Comparison of ENCODE assay signal across 9 mouse cellular contexts in the genomic region with DNA sequence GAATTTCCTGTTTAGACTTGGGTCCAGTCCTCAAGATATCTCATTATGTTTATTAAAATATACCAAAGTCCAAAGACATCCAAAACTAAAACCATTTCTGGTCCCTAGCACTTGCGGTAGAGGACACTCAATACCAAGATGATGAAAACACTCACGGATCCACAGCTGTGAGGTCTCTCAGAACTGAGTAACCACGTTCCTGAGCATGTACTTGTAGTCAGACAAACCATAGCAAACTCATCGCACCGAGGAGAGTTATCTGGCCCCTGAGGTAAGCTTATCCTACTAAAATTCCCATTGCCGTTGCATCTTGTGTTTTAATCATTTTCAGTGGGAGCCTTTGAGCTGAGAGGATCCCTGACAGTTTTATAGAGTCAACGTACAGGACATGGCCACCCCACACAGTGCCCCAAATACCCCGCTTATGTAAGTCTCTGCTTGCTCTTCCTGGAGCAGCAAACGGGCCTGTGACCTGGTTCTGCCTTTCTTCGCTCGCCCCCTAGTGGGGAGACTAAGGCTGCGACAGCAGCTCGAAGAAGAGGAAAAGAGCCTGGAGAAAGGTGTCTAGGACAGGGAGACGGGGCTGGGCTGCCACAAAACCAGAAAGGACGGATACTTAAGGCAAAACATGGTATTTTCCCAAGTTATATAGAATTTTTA.
DNase-seq lines count a peak whose midpoint lies in the region; ATAC-seq and TF ChIP-seq lines count a peak whose summit lies in the region.
"Had no signal": no experiment of that assay in that cellular context is flagged by ENCODE, and none has a peak within 500 bp of the region (broad histone marks: within the 10 kb centered on the region; RNA-seq: fewer than 3 reads in every experiment).

No protein-coding gene starts in this region.

- no peak overlapping the region for H3K9ac ChIP-seq in ES-Bruce4 (ENCODE audit: low read depth, poor library complexity, severe bottlenecking)
- H3K9ac ChIP-seq in forebrain, embryonic 12.5 days: no peak overlapping the region
- H3K9ac ChIP-seq: limb, embryonic 15.5 days had no signal

- no peak for TF ChIP-seq POLR2A in ES-Bruce4 (IDR thresholded peaks at IDR 0.05; ENCODE audit: insufficient read depth, low read length)

- 26% methylated on average over 15 of the region's 15 CpGs for WGBS in forebrain, embryonic 12.5 days

- peak; percentile 93 for TF ChIP-seq CTCF in ES-Bruce4 (IDR thresholded peaks at IDR 0.05; ENCODE audit: low read depth, low read length)

- H3K4me3 ChIP-seq in ES-Bruce4 (ENCODE audit: low read depth, low read length): no peak overlapping the region
- no peak overlapping the region for H3K4me3 ChIP-seq in forebrain, embryonic 12.5 days (replicated peaks)
- H3K4me3 ChIP-seq: limb, embryonic 15.5 days had no signal

- no peaks in the 10 kb centered on the region for H3K4me1 ChIP-seq in ES-Bruce4 (ENCODE audit: control insufficient read depth, insufficient read depth, low read length)
- peaks cover 12% of the 10 kb centered on the region for H3K4me1 ChIP-seq in forebrain, embryonic 12.5 days

- DNase-seq in brain, embryonic 18.5 days (ENCODE audit: low read depth, low spot score): peak; percentile 50
- DNase-seq in layer of hippocampus, adult 8-10 months (ENCODE audit: low spot score in 2 of 2): peak; percentile 86 to 89
- DNase-seq in lung, postnatal 10 days: peak; percentile 90
- peak; percentile 63 for DNase-seq in retina, adult 2 months (ENCODE audit: low read depth, low spot score)
- DNase-seq in urinary bladder, adult 18-20 months (ENCODE audit: low spot score in 2 of 2): peak; percentile 60 to 68

- H3K9me3 ChIP-seq in ES-Bruce4 (replicated peaks; ENCODE audit: control insufficient read depth, insufficient read depth, low read length, poor library complexity, severe bottlenecking): no peaks in the 10 kb centered on the region
- H3K9me3 ChIP-seq in forebrain, embryonic 12.5 days: no peaks in the 10 kb centered on the region

- TF ChIP-seq EP300 in ES-Bruce4 (IDR thresholded peaks at IDR 0.05; ENCODE audit: insufficient read depth, low read depth, low read length): 0 out of 2 replicates have a peak, but pooled peaks have one; percentile 24

- ATAC-seq in forebrain, embryonic 12.5 days (ENCODE audit: low FRiP score): peak; percentile 76
- peak; percentile 86 to 87 for ATAC-seq in hematopoietic stem cell, adult 5-6 weeks (replicated peaks in 1 of 2; ENCODE audit: insufficient read depth in 1 of 2, low FRiP score in 2 of 2, low TSS enrichment in 1 of 2, low read depth in 1 of 2, poor library complexity in 2 of 2, severe bottlenecking in 2 of 2)

- no peak overlapping the region for H3K27ac ChIP-seq in ES-Bruce4 (ENCODE audit: insufficient read depth, low read length)
- H3K27ac ChIP-seq in forebrain, embryonic 12.5 days: no peak overlapping the region
- H3K27ac ChIP-seq: limb, embryonic 15.5 days had no signal

- no peaks in the 10 kb centered on the region for H3K36me3 ChIP-seq in ES-Bruce4 (ENCODE audit: control insufficient read depth, insufficient read depth, low read length, poor library complexity, severe bottlenecking)
- no peaks in the 10 kb centered on the region for H3K36me3 ChIP-seq in forebrain, embryonic 12.5 days (replicated peaks)
- H3K36me3 ChIP-seq: limb, embryonic 15.5 days had no signal

- H3K27me3 ChIP-seq in ES-Bruce4 (ENCODE audit: control insufficient read depth, insufficient read depth, low read length, poor library complexity, severe bottlenecking): no peaks in the 10 kb centered on the region
- no peaks in the 10 kb centered on the region for H3K27me3 ChIP-seq in forebrain, embryonic 12.5 days
- H3K27me3 ChIP-seq: limb, embryonic 15.5 days had no signal

- no peak overlapping the region for H3K4me2 ChIP-seq in forebrain, embryonic 12.5 days
- H3K4me2 ChIP-seq: limb, embryonic 15.5 days had no signal
